Mouse (Mus musculus) right cerebral cortex, adult 2 months (tissue): ENCODE results near the gene Rab28.
A peak's percentile ranks its signal among the peaks of the same experiment; 100 is the strongest.
"Not testable (repeated sequence)": the region's sequence is repeated elsewhere in the genome, so short reads cannot be mapped to it uniquely, and the experiment has no call there.

ENCODE experiments used
- DNase-seq, 2 experiments: peaks; one replicate each; pipeline ENCODE4 v3.0.0; 2021 to 2022; ENCODE audit warnings: low spot score in 2 of 2

The Rab28 gene

DNA sequence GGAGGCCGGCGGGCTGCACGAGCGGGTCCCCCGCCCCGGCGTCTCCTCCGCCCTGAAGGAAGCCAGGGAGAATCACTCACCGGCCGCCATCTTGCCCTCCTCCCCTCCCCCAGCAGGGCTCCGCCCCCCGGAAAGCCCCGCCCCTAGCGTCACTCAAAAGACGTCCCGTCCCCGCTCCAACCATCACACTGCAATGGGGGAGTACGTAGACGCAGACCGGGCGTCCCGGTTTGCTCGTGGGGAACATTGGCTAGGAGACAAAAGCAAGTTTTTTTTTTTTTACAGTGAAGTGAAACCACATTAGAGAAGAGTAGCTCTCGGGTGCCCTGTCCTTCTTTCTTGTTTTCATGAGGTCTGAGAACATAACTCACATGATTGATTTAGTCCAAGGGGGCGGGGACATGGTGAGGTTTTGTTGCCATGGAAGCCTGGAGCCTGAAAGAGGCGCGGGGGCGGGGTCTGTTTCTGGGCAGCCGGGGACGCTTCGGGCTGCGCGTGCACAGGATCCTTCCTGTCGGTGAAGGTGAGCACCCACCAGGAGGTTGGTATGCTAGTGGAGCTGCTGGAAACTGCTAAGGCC, at the start of gene Rab28:
Gene Rab28 (minus strand): TSS at position 107 of the 580 bp plus-strand sequence.
- DNase-seq = peak; percentile 96 to 99

DNA sequence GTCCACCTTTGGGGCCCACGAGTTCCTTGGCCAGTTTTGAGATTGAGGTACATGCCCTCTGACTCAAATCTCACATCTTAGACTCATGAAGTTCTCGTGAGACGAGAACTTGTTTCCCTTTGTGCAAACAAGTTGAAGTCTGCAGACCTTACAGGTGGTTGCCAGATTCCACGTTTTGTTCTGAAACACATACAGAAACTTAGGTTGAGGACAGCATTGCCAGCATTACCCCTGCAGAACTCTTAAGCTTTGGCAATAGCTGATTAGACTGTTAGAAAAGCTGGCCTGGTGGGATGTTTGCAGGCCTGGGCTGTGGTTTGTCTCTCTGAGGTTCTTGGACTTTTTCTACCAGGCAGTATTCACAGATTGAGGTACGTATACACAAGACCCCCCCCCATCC, 49.4 kb upstream of the Rab28 start:
- DNase-seq = no peak

DNA sequence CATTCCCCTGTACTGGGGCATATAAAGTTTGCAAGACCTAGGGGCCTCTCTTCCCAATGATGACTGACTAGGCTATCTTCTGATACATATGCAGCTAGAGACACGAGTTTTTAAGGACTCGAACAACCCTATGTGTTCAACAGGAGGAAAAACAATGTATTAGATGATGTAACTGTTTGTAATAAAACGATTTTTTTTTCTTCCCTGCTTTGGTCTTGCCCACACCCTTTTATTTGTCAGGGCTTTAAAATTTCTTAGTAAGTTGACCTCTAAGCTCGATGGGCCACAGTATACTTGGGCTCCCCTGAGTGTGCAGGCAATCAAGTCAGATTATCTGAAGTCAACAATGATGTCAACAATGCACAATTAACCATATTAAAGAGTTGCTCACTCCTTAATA, 48.4 kb upstream of the Rab28 start:
- no peak for DNase-seq

DNA sequence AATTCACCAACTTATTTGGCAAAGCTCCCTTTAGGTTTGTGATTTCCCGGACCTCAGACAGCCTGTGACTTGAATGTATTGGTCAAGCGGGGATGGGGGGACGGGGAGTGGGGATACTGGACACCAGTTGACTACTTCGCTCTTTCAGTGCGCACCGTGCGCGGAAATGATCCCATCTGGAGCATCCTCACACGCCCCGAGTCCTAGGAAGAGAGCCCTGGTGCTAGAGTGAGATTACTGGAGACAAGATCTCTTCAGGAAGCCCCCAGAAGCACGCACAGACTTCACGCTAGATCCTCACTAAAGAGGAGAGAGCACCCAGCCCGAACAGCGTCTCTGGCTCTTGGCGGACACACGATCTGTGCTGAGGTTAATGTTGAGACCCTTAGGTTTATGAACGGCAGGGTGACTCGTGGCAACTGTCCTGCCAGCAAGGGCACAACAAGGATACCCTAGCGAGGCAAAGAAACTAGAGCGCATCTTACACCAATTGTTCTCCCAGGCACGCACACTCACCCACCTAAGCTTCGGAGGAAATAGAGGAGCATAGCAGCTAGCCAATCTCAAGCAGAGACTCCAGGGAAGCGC, 47.5 kb upstream of the Rab28 start:
- DNase-seq = no peak

DNA sequence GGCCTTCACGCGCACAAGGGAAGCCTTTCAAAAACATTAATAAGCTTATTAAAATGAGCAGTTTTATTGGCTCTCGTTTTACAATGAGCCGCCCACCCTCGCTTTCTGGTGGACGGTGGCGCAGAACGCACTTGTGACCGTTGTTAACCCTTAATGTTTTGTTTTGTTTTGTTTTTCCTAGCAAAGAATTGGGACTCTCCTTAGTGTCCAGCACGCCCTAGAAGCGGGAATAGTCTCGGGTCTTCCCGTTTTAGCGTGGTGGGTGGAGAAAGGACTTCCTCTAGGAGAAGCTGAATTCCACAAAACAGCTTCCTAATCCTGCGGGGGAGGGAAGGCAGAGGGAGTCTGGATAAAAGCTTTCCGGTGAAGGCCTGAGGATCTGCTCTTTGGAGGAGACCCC, 46.9 kb upstream of the Rab28 start:
- DNase-seq = no peak

DNA sequence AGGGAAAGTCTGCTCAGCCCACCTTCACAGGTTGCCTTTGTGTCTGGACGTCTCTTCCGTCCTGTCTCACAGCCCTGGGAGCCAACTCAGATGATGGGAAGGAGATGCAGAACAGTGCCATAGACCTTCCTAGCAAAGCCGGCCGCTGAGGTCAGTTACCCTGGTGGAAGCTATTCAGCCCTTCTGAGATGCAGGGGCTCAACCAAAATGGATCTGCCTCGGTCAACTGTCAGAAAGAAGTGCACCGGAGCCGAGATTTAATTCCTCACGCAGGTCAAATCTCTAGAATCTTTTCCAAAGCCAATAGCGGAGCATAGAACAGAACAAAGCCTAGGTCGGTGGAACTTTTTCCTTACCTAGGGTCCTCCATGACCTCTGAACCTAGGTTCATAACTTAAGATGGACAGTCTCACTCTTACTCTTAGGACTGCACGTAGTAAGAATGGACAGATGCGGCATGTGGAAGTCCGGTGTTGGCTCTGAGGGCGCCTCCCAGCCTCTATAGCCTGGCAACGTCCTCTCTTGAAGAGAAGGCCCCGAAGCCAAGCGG, 46.3 kb upstream of the Rab28 start:
- DNase-seq = no peak

DNA sequence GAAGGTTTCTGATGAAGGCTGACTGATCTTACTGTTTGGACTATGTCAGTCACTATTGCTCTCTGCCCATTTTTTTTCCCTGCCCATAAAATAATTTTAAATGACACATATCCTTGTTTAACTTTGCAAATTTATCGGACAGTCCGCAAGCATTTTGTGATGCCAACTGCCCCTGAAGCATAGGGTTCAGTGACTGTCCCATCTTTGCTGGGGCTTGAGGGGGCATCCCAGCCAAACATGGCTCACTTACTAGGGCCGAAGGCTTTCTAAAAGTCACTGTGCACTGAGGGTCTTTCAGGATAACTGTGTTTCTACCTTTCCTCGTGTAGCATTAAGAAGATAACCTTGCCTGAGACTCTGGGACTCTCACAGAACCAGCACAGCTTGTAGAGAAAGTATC, 44.8 kb upstream of the Rab28 start:
- no peak for DNase-seq

DNA sequence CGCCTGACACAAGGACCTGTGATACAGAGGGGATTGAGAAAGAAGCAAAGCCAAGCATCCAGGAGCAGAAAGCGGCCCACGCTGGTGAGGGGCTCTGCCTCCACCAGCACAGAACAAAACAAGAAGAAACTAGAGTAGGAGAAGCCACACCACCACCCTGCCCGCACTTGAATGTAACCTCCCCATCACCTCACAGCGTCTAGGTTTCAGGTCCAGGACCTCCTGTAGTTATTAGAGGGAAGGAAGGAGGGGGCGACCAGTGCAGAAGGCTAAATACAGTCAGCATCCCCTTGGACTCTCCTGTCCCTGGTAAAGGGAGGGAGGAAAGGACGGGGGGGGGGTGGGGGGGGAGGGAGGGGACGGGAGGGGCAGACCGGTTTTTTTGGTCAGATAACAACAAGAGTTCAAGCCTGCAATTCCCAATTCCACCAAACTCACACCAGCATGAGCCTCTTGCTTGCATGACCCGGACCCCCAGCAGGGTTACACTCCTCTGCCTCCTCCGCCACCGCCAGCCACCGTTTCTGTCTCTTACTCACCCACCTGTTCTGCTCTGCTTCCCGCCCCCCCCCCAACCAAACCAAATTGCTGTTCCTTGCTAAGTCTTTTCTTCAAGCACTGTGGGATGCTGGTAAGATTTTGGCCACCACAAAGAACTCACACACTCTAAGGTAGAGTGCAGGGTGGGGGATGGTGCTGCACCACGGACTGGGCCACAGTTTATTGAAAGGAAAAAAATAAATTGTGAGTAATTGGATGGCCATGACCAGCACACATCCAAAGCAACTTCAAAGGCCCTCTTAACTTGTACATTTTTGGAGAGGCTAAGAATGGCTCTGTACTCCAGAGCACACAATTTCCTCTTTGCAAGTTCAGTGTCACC, 37.2 kb upstream of the Rab28 start:
- DNase-seq = no peak

DNA sequence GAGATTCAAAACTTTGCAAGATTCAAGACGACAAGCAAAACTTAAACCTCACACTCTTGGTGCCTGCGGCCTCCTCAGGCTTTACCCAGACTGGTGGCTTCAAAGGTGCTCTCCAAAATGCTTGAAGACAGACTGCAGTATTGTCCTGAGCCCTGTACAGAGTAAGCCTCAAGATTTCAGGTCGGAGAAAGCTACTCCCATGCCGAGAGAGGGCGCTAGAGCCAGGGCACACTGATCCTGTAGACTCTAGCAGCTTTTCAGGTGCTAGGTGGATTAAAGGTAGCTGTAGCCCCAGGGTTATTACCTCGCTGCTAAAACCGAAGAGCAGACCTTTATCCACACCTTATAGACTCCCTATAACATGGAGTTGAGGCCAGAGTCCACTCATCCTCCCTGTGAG, 36.3 kb upstream of the Rab28 start:
- DNase-seq = no peak

DNA sequence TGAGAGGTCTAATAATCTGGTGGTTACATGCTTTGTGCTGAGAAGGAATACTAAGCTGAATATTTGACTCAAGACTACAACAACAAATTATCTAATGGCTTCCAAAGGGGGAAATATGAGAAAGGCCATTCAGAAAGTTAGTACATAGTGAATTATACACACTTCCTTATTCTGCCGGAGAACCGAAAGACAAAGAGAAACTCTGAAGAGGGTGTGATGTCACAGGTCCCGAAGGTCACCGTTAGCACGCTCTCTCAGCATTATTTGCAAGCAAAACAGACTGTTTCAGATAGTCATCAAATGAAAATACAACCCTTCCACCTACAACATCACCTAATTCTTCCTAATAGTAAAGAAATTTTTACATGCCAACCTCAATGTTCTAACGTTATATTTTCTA, 30.9 kb upstream of the Rab28 start:
- DNase-seq = no peak

DNA sequence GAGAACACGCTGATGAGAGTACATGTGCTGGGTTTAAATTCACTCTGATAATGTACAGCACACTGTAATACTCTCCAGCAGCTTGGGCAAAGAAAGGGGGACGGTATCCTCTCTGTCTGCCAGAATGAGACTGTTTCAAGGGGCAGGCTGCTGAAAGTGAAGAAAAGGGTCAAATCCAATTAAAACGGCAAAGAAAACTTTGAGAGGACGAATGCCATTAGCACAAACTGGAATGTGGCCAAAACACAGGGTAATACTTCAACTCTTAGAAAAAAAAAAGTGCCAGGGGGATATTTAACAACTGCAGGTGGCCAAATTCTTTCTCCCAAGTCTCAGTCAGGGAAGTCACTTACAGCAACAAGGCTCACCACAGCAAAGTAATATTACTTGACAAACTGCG, 29.1 kb upstream of the Rab28 start:
- no peak for DNase-seq

DNA sequence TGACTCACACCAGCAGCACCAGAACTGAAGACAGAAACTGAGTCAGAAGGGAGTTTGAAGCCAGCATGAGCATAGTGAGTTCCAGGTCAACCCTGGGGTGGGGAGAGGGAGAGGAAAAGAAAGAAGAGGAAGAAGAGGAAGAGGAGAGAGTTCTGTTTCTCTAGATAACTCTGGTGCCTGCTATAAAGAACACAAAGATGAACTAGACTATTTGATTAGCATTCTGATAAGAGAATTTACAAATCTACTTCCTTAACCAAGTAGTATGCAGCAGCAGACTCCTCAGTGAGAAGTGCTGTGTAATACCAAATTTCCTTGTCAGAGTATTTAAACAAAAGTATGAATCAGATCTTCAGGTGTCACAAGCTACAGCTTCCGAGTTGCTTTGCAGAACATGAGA, 19.1 kb upstream of the Rab28 start:
- no peak for DNase-seq

DNA sequence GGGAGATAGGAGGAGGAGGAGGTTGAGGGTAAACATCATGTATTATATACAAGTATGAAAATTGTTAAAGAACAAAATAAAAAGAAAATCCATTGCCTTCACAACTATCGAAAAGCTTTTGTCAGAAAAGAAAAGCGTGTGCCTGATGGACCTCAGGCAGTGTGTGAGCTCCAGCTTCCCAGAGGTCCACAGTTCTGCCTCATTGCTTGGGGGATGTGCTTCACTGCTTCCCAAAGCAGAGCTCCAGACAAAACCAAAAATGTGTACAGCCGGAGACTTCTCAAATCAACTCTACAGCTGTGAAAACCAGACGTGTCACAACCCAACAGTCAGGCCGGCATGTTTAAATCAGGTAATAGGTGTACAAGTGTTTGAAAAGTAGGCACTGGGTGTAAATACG, 17.6 kb upstream of the Rab28 start:
- no peak for DNase-seq

DNA sequence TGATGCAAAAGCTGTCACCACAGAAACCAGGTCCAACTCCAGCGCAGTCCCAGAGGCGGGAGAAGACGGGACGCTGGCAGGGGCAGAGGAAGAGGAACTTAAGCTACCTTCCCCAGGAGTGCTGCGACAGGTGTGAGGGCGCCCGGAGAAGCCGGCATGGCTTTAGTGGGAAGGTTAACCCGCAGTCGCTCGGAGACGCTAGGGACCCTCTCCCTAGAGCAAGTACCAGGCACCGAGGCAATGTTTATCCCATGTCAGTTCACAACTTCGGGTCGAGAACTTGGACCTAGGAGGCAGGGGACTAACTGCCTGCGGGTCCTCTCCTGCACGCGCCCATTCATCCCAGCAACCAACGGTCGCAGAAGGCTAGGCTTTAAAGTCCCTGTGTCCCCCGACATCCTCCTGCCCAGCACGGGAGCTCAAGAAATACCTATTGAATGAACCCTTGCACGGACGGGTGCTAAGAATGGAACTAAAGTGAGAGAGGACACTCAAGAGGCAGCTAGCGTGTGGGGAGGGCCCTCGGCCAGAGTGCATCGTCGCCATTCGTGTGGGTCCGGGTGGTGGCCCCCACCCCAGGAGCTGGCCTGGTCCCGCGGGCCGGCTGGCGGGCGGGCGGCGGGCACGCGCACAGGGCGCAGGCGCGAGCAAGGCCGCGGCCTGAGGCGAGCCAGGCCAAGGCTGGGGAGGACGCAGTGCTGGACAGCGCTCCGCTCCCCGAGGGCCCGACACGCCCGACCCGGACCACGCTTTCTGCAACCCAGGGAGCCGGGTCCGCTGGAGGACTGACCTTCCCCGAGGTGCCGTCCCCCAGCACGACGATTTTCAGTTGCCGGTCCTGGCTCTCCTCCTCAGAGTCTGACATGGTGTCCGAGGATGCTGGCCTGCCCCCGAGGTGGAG, 592 bp downstream of the Rab28 start:
- peak; percentile 53 to 61 for DNase-seq

DNA sequence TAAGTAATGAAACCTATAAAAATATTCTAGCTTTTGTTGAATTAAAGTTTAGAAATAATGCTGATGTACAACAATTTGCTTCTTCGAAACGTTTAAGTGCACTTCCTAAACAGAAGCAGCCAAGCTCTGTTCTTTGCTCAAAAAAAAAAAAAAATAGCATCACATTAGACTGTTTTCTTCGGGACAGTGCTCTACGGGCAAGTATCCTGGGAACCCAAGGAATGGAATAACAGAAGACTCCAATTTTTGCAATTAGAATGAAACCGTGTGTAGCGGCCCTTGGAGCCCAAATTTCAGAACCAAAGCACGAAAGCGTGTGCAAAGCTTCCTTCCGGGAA, 1.2 kb downstream of the Rab28 start:
- DNase-seq = no peak

DNA sequence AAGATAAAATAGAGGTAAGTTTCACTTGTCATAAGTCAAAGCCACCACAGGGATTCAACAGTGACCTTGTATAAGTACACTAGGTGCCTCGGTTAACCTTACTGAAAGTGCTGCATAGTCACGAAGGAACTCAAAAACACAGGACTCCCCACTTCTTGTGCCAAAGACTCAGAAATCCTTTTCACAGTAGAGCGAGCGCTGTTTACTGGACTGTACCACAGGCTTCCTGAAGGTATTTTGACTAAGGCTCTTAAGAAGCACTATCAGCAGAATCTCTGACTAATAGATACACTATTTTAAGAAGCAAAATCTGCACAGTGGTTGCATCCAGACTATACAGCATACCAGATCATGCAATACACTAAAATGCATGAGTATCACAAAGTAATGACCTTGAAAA, 6.9 kb downstream of the Rab28 start:
- DNase-seq = not testable (repeated sequence)

DNA sequence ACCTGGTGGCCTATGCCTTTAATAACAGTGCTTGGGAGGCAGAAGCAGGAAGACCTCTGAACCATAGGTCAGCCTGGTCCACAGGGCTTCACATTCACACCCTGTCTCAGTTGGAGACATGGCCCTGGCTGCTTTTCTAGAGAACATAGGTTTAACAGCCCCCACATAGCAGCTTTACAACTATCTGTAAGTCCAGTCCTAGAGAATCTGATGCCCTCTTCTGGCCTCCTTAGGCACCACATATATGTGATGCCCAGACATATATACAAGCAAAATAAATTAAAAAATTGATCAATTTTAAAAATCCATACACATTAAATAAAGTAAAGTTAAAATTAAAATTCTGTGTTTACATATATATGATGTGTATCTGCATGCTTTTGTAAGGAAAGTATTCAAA, 10.0 kb downstream of the Rab28 start:
- DNase-seq = no peak

DNA sequence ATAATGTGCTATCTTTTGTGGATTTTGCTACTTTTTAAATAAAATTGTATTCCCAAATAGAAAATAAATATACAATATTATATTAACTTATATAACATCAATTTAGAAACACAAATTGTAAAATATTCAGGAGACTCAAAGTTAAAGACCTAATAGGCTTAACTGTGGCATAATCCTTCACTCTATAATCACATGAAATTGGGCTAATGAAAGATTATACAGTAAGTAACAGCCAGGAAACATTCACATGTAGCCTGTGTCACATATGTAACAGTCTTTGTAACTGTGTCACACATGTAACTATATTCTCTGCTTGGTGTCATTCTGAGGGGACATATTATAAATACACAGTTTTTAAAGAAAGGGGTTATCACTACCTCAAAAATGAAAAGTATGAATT, 22.9 kb downstream of the Rab28 start:
- DNase-seq = no peak

DNA sequence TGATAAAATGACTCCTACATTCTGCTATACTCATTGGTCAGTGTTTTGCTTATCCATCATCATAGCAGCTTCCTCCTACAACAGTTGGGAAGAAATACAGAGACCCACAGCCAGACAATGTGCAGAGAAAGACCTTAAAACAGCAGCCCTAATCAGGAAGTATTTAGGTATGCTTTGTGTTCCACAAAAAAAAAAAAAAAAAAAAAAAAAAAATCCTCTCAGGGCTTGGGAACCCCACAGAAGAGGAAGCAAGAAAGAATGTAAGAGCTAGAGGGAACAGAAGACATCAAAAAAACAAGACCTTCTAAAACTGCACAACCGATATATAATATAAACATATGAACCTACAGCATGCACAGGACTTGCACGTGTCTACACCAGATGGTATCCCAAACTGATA, 24.0 kb downstream of the Rab28 start:
- no peak for DNase-seq

DNA sequence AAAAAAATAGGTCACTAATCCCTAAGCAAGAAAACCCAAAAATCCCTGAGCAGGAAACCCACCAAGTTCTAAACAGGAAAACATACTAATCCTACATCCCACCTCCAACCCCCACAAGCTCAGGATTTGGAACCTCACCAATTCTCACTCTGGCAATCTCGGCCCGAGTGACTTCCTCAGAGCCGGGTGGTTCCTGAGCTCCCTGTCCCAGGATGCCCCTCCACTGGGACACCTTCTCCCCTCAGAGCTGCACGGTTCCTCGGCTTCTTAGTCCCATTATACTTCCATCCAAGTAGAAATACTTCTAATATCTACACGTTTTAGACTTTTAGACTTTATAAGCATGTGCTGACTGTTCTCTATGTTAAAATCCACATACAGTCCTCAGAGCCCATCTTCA, 41.9 kb downstream of the Rab28 start:
- no peak for DNase-seq

DNA sequence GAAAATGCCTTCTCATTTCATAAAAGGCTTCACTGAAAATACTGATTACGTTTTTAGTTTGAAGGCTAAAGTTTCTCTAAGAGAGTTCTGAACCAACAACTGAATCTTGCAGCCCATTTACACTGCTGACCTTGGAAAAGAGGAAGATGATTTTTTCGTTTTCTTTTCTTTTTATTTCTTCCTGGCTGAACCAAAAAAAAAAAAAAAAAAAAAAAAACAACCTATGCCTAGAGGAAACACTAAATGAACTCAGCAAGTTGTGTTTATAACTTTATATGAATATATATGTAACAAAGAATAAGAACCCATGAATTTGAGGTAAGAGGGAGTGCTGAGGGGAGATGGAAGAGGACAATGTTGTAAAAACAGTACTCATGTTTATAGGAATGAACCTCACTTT, 71.2 kb downstream of the Rab28 start:
- DNase-seq = no peak
